Mouse (Mus musculus) hindbrain, embryonic 16.5 days (tissue): ENCODE data around the gene Rbm8a. TPM values are rescaled to one million over a fixed set of nuclear protein-coding genes. Genes with fewer than 3 reads are reported as not detected.

Experiments
- ATAC-seq: fragments of 200-750 bp; cut with Nextera tagmentation; 2 replicates; pipeline ENCODE4 v1.8.0; 2017; ENCODE audit warnings: moderate TSS enrichment, moderate library complexity
- H3K27ac ChIP-seq: fragments of 300-500 bp; sonication (generic); 2 replicates; pipeline ENCODE4 v1.5.1; 2014; ENCODE audit warnings: low read depth, mild to moderate bottlenecking, control low read depth, low read length, moderate library complexity
- H3K27me3 ChIP-seq: fragments of 300-500 bp; sonication (generic); replicated peaks from 2 replicates; pipeline ENCODE4 v1.6.1; 2014; ENCODE audit warnings: low read length; ENCODE audit not compliant: control insufficient read depth, insufficient read depth
- H3K36me3 ChIP-seq: fragments of 300-500 bp; sonication (generic); 2 replicates; pipeline ENCODE4 v1.6.1; 2014; ENCODE audit warnings: mild to moderate bottlenecking, low read length, moderate library complexity, mixed read lengths; ENCODE audit not compliant: control insufficient read depth, insufficient read depth
- H3K4me1 ChIP-seq: fragments of 300-500 bp; sonication (generic); 2 replicates; pipeline ENCODE4 v1.6.1; 2014; ENCODE audit warnings: low read depth, low read length; ENCODE audit not compliant: control insufficient read depth, insufficient read depth
- H3K4me2 ChIP-seq: fragments of 300-500 bp; sonication (generic); 2 replicates; pipeline ENCODE4 v1.6.1; 2014; ENCODE audit warnings: mild to moderate bottlenecking, low read length, control low read depth, moderate library complexity
- H3K4me3 ChIP-seq: fragments of 300-500 bp; sonication (generic); 2 replicates; pipeline ENCODE4 v1.5.1; 2014; ENCODE audit warnings: mild to moderate bottlenecking, low read length, control low read depth, moderate library complexity
- H3K9ac ChIP-seq: fragments of 300-500 bp; sonication (generic); 2 replicates; pipeline ENCODE4 v1.6.1; 2014; ENCODE audit warnings: low read depth, mild to moderate bottlenecking, control low read depth, low read length, moderate library complexity
- H3K9me3 ChIP-seq: fragments of 300-500 bp; sonication (generic); 2 replicates; pipeline ENCODE4 v1.6.1; 2014; ENCODE audit warnings: mild to moderate bottlenecking, low read length, moderate library complexity; ENCODE audit not compliant: control insufficient read depth
- WGBS: fragments of 180-500 bp; shearing (Covaris S2); extraction: QIAGEN DNeasy Blood & Tissue Kit; methylation state at CpG from one replicate; pipeline ENCODE4 v1.1.7; 2014; 5-methylcytosine and 5-hydroxymethylcytosine counted together
- polyA plus RNA-seq: library from polyadenylated mRNA; unstranded; fragments of >200 nt; fragmentation: Nextera tagmentation; extraction: Ambion mirVana; gene quantifications from 2 replicates; pipeline ENCODE4 v1.2.1, GENCODE M21; 2015

The Rbm8a gene
- polyA plus RNA-seq, 1 experiment from 2014 or later, result 110 TPM

- H3K9ac ChIP-seq, result peak overlapping the region; percentile 80; the same call in 1 of the 2 replicates
- H3K4me2 ChIP-seq, result peak overlapping the region; percentile 99
- ATAC-seq, result no peak
- no peaks in the 10 kb centered on the region for H3K9me3 ChIP-seq
- 27% methylated on average over 6 of the region's 6 CpGs for WGBS
- H3K27me3 ChIP-seq, result no peaks in the 10 kb centered on the region
- H3K27ac ChIP-seq, result peak overlapping the region; percentile 77
- H3K36me3 ChIP-seq, result no peaks in the 10 kb centered on the region
- peak overlapping the region; percentile 59 for H3K4me3 ChIP-seq
- H3K4me1 ChIP-seq, result peaks cover 56% of the 10 kb centered on the region
Observed at GRCm38 (mm10) chr3:96595661-96596060, 34.1 kb upstream of the Rbm8a start.

GRCm38 (mm10) chr3:96596228-96596707 lies 33.5 kb upstream of the Rbm8a start, which contains the start of gene Ankrd34a:
Gene Ankrd34a (plus strand): TSS chr3:96596636.
- 2% methylated on average over 21 of the region's 23 CpGs for WGBS
- peaks cover 57% of the 10 kb centered on the region for H3K4me1 ChIP-seq

GRCm38 (mm10) chr3:96596855-96597254 lies 32.9 kb upstream of the Rbm8a start:
- Histone ChIP-seq H3K27me3 (no peaks in the 10 kb centered on the region), H3K4me1 (peaks cover 57% of the 10 kb centered on the region), H3K9ac (peak overlapping the region; percentile 80), H3K36me3 (no peaks in the 10 kb centered on the region), H3K4me2 (peak overlapping the region; percentile 99), H3K9me3 (no peaks in the 10 kb centered on the region), H3K4me3 (peak overlapping the region; percentile 59), H3K27ac (peak overlapping the region; percentile 77)
- ATAC-seq, result no peak
- WGBS, result 2% methylated on average over 11 of the region's 12 CpGs

More at GRCm38 (mm10) chr3:96596228-96596707, 33.5 kb upstream of the Rbm8a start, which contains the start of gene Ankrd34a:
- Histone ChIP-seq H3K9me3 (no peaks in the 10 kb centered on the region), H3K27ac (peak within 1 kb of the TSS; percentile 77), H3K4me2 (peak within 1 kb of the TSS; percentile 99), H3K9ac (peak within 1 kb of the TSS; percentile 80), H3K27me3 (no peaks in the 10 kb centered on the region), H3K4me3 (peak within 1 kb of the TSS; percentile 59), H3K36me3 (no peaks in the 10 kb centered on the region)
- ATAC-seq, result peak; percentile 6; the same call in 1 of the 2 replicates

GRCm38 (mm10) chr3:96597435-96597891 lies 32.3 kb upstream of the Rbm8a start:
- no peak for ATAC-seq
- Histone ChIP-seq H3K27me3 (no peaks in the 10 kb centered on the region), H3K9me3 (no peaks in the 10 kb centered on the region), H3K9ac (peak overlapping the region; percentile 80), H3K27ac (peak overlapping the region; percentile 77), H3K4me2 (peak overlapping the region; percentile 99), H3K36me3 (no peaks in the 10 kb centered on the region), H3K4me1 (peaks cover 62% of the 10 kb centered on the region), H3K4me3 (peak overlapping the region; percentile 59)
- WGBS, result under 1% methylated on average over 40 of the region's 40 CpGs

- peak overlapping the region; percentile 99 for H3K4me2 ChIP-seq
- H3K27ac ChIP-seq, result peak overlapping the region; percentile 77
- ATAC-seq, result no peak
- no peaks in the 10 kb centered on the region for H3K27me3 ChIP-seq
- H3K36me3 ChIP-seq, result no peaks in the 10 kb centered on the region
- peak overlapping the region; percentile 80 for H3K9ac ChIP-seq
- peak overlapping the region; percentile 59 for H3K4me3 ChIP-seq
- no peaks in the 10 kb centered on the region for H3K9me3 ChIP-seq
- peaks cover 63% of the 10 kb centered on the region for H3K4me1 ChIP-seq
- WGBS, result 1% methylated on average over 54 of the region's 54 CpGs
Observed at GRCm38 (mm10) chr3:96598156-96599068, 31.3 kb upstream of the Rbm8a start.

- no peak for ATAC-seq
- H3K4me2 ChIP-seq, result peak overlapping the region; percentile 99
- peak overlapping the region; percentile 80 for H3K9ac ChIP-seq
- H3K4me3 ChIP-seq, result peak overlapping the region; percentile 59
- no peaks in the 10 kb centered on the region for H3K36me3 ChIP-seq
- no peak overlapping the region for H3K27ac ChIP-seq
- H3K4me1 ChIP-seq, result peaks cover 69% of the 10 kb centered on the region
- 53% methylated on average over 8 of the region's 8 CpGs for WGBS
- no peaks in the 10 kb centered on the region for H3K9me3 ChIP-seq
- no peaks in the 10 kb centered on the region for H3K27me3 ChIP-seq
Observed at GRCm38 (mm10) chr3:96599069-96599393, 30.7 kb upstream of the Rbm8a start.

GRCm38 (mm10) chr3:96599411-96599810 lies 30.3 kb upstream of the Rbm8a start:
- no peak overlapping the region for H3K27ac ChIP-seq
- H3K27me3 ChIP-seq, result no peaks in the 10 kb centered on the region
- peaks cover 73% of the 10 kb centered on the region for H3K4me1 ChIP-seq
- WGBS, result 84% methylated on average over 3 of the region's 3 CpGs
- H3K9me3 ChIP-seq, result no peaks in the 10 kb centered on the region
- H3K36me3 ChIP-seq, result no peaks in the 10 kb centered on the region
- ATAC-seq, result no peak
- H3K4me2 ChIP-seq, result peak overlapping the region; percentile 99; the same call in 1 of the 2 replicates
- H3K9ac ChIP-seq, result peak overlapping the region; percentile 80; the same call in 1 of the 2 replicates
- H3K4me3 ChIP-seq, result no peak overlapping the region

GRCm38 (mm10) chr3:96600639-96601250 lies 29.0 kb upstream of the Rbm8a start, which contains the start of gene Lix1l:
Gene Lix1l (plus strand): TSS chr3:96601149.
- peaks cover 74% of the 10 kb centered on the region for H3K4me1 ChIP-seq
- no peaks in the 10 kb centered on the region for H3K9me3 ChIP-seq
- H3K4me3 ChIP-seq, result peak within 1 kb of the TSS; percentile 87
- no peaks in the 10 kb centered on the region for H3K27me3 ChIP-seq
- ATAC-seq, result peak; percentile 93
- WGBS, result under 1% methylated on average over 22 of the region's 27 CpGs
- peak within 1 kb of the TSS; percentile 98 for H3K27ac ChIP-seq
- H3K9ac ChIP-seq, result peak within 1 kb of the TSS; percentile 95
- peak within 1 kb of the TSS; percentile 67 for H3K4me2 ChIP-seq
- H3K36me3 ChIP-seq, result no peaks in the 10 kb centered on the region
